Mouse (Mus musculus) liver, postnatal 0 days (tissue): ENCODE data around the gene Sec23b.

Experiments
- CTCF ChIP-seq: sonication (generic); IDR thresholded peaks from 2 replicates; pipeline ENCODE4 v1.5.1; 2016; ENCODE audit warnings: antibody characterized with exemption, low read depth
- EP300 ChIP-seq: IDR thresholded peaks from 2 replicates; pipeline ENCODE4 v1.6.1; 2016; ENCODE audit warnings: antibody characterized with exemption, low read depth, mild to moderate bottlenecking

DNA sequence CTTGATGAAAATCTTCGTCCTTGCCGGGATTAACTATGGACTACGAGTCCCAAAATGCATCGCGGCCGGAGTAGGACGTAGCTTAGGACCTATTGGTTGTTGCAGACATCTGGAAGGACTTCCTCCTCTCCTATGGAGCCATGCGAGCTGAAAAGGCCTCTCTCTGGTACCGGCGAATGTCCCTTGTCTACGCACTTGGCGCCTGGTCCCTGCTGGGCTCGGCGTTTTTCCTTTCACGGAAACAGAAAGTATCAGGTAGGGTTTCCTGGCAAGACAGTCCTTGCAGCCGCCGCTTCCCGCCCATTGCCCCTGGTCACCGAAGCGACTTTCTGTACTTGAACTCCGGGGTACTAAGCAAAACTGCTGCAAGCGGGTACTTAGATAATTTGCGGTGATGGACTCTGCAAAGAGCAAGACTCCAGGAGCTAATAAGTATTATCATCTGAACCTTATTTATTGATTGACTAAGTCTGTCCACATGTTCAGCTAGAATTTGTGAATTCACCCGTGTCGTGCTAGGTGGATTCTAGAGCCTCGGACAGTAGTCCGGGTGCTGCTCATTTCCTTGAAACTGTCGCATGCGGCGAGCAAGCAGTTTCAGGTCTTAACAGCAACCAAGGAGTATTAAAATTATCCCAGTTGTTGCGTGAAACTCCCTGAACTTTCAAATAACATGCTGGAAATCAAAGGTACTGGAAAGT is 38.1 kb downstream of the Sec23b start, which contains the start of gene Smim26:
- TF ChIP-seq EP300: no peak
- no peak for TF ChIP-seq CTCF
